Mouse (Mus musculus): ENCODE data around the gene Amz2. TPM values are rescaled to one million over a fixed set of nuclear protein-coding genes. Genes with fewer than 3 reads are reported as not detected.

Amz2 gene
- total RNA-seq, 2 experiments from 2014 or later: 61.9 to 62.2 TPM

DNA sequence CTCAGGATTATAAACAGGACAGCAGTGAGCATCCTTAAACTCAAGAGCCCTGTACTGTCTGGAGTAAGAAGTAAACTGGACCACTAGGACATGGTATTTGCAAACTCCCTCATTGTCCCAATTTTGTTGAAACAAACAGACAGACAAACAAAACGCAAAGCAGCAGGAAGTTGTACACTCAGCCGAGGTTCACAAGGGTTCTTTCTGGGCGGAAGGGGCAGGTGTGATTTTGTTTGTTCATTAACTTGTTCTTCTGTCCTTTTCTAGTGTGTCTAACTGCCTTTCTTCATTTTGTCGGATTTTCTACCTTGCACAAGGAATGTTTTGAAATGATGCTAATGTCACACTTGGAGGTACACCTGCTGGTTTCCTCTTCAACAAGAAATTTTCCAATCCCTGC, 6.3 kb upstream of the Amz2 start:
- intact Hi-C loops (cut with DNase I): no loop called here
- DNase-seq (ENCODE audit: low spot score in 2 of 2): no peak

DNA sequence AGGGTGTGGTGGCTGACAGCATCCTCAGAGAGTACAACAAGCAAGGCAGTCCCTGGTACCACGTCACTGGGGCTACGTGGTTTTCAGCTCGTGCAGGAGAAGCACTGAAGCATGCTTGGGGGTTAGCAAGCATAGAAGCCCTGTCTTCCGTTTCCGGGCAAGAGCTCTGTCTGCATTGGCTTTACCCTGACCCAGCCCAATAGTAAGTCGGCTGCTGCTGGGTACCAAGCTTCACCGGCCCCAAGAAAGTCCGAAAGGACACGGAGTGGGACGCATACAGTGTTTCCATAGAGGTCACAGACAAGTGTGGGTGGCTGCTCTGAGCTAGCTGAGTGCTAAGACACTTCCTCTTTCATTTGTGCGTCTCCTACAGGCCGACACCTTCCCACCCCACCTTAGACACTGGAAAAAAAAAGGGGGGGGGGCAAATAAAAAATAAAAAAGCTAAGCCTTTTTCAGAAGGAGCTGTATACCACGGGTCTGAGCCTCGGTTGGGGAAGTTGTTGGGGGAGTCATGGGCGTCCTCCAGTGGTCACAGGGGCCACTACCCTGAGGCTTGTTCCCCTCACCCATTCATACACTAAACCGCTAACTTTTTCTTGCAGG, 5.7 kb upstream of the Amz2 start:
- DNase-seq (ENCODE audit: low spot score in 2 of 2): no peak
- intact Hi-C loops (cut with DNase I): loop anchor here (5.0 kb wide), 1 partner anchor 88 kb away; no protein-coding TSS in a partner anchor

DNA sequence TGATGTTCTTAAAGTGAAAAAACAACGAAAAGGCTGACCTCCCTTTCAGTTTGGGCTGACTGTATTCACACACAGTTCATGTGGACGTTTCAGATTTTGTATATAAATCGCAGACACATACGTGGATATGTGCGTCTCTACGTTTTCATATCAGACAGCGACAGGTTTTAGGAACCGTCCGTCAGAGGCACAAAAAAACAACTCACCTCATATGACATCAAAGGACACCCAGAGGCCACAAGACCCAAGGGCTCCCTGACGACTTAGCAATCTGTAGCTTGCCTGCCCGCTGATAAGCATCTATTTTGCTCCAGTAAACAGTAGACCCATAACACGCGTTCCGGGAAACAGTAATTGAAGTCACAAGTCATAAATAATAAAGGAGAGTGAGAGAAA, 5.2 kb upstream of the Amz2 start:
- intact Hi-C loops (cut with DNase I): loop anchor here (5.0 kb wide), 1 partner anchor 88 kb away; no protein-coding TSS in a partner anchor
- no peak for DNase-seq (ENCODE audit: low spot score in 2 of 2)

DNA sequence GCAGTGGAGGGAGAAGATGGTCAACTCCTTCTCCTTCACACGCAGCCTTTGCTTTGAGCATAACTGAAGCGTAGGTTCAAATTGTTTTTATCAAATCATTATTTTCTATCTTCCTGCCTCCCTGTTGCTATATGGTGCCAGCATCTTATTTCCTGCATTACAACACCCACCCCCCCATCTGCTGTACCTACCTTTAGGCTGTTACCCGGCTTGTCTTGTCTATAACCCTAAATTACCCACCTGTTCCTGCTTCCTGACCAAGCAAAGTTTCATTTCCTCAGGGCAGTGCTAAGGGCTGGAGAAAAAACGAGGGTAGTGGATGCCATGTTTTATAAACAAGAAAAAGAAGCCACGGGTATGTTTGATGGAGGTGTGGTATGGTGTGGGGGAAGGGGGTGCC, 4.5 kb upstream of the Amz2 start:
- DNase-seq (ENCODE audit: low spot score in 2 of 2): no peak
- intact Hi-C loops (cut with DNase I): loop anchor here (5.0 kb wide), 1 partner anchor 89 kb away; no protein-coding TSS in a partner anchor

DNA sequence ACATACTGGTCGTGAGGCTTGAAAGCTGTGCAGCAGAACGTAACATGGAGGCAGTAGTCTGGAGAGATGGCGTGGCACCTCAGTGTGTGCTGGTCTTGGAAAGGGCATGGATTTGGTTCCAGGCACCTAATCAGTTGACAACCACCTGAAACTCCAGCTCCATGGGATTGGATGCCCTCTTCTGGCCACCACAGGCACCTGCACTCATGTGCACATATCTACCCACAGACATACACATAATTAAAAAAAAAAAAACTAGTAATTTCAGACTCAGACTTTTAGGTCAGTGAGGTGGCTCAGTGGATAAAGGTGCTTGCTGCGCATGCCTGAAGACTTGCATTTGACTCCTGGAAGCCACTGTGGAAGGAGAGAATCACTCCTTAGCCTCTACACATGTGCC, 3.5 kb upstream of the Amz2 start:
- no peak for DNase-seq (ENCODE audit: low spot score in 2 of 2)
- intact Hi-C loops (cut with DNase I): loop anchor here (5.0 kb wide), 1 partner anchor 90 kb away; no protein-coding TSS in a partner anchor

GRCm38 (mm10) chr11:109423294-109423693, 2.5 kb upstream of the Amz2 start:
- intact Hi-C loops (cut with DNase I): loop anchor here (5.0 kb wide), 1 partner anchor 91 kb away; no protein-coding TSS in a partner anchor
- no peak for DNase-seq (ENCODE audit: low spot score in 2 of 2)

DNA sequence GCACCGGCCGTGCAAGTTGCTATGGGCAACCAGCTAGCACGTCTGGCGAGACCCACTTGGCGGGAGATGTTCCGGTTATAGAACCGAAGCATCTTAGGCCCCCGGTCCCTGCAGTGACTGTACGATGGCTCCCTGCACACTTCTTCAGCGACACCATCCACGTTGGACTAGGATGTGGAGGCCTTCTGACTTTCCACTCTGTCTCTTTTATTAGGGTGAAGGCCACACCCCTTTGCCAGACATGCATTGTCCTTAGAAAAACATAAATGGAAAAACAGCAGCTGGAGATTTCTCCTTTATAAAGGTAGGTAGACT, 483 bp downstream of the Amz2 start:
- intact Hi-C loops (cut with DNase I): loop anchor here (5.0 kb wide), 2 partner anchors 49 to 184 kb away; no protein-coding TSS in a partner anchor
- DNase-seq (ENCODE audit: low spot score in 2 of 2): no peak

GRCm38 (mm10) chr11:109427353-109427752, 1.6 kb downstream of the Amz2 start:
- intact Hi-C loops (cut with DNase I): loop anchor here (5.0 kb wide), 2 partner anchors 50 to 185 kb away; no protein-coding TSS in a partner anchor
- no peak for DNase-seq (ENCODE audit: low spot score in 2 of 2)

DNA sequence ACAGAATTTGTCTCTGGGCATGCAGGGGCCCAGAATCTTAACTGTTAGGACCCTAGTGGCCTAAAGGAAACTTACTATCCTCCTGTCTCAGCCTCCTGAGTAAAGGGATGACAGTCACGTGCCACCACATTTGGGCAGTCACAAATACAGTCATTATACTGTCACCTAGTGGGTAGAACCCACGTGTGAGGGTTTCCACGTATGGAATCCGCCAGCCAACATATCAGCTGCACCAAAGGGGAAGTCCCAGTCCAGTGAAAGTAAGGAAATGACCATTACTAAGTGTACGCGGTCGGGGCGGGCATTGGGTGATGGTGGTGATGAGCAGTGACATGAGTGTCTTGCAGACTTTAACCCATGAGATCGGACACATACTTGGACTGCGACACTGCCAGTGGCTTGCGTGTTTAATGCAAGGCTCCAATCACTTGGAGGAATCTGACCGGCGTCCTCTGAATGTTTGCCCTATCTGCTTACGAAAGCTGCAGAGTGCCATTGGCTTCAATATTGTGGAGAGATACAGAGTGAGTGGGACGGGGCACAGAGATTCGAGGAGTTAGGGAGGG, 8.6 kb downstream of the Amz2 start:
- no peak for DNase-seq (ENCODE audit: low spot score in 2 of 2)
- intact Hi-C loops (cut with DNase I): no loop called here

DNA sequence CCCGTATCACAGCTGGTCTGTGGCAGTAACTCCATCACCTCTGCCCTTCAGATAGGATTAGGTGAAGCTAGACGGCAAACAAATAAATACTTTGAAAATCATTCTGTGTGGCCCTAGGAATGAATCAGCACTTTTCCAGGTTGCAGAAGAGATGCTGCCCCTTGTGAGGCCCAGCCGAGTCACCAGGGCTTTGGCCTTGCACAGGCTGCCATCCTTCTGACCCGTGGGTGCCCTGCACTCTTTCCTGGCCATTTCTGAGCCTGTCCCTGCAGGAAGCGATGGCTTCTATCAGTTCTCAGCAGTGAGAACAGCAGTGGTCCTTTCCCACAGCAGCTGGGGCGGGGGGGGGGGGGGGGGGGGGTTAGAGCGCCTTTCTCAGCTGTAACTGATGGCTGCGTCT, 11.1 kb downstream of the Amz2 start:
- intact Hi-C loops (cut with DNase I): no loop called here
- DNase-seq (ENCODE audit: low spot score in 2 of 2): no peak

- intact Hi-C loops (cut with DNase I): no loop called here
- no peak for DNase-seq (ENCODE audit: low spot score in 2 of 2)
Measured at GRCm38 (mm10) chr11:109439209-109439608, 13.5 kb downstream of the Amz2 start.

GRCm38 (mm10) chr11:109439829-109440340, 14.1 kb downstream of the Amz2 start:
- peak; percentile 60 to 74 for DNase-seq (ENCODE audit: low spot score in 2 of 2)
- intact Hi-C loops (cut with DNase I): no loop called here

- DNase-seq (ENCODE audit: low spot score in 2 of 2): no peak
- intact Hi-C loops (cut with DNase I): no loop called here
Measured at GRCm38 (mm10) chr11:109440641-109441040, 14.9 kb downstream of the Amz2 start.

DNA sequence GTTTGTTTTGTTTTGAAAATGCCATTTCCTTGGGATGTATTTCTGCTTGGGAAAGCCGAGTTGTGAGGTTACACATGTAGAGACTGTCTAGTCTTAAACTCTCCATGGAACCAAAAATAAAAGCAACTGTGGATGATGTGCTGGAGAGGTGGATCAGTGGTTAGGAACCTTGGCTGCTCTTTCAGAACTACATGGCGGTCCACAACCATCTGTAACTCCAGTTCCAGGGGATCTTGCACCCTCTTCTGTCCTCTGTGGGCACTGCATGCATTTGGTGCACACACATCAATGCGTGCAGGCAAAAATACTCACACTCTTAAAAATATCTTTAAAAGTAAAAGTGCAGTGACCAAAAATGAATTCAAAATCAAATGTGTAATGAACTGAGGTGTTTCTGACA, 15.4 kb downstream of the Amz2 start:
- intact Hi-C loops (cut with DNase I): no loop called here
- peak; percentile 23 to 56 for DNase-seq (ENCODE audit: low spot score in 2 of 2)

DNA sequence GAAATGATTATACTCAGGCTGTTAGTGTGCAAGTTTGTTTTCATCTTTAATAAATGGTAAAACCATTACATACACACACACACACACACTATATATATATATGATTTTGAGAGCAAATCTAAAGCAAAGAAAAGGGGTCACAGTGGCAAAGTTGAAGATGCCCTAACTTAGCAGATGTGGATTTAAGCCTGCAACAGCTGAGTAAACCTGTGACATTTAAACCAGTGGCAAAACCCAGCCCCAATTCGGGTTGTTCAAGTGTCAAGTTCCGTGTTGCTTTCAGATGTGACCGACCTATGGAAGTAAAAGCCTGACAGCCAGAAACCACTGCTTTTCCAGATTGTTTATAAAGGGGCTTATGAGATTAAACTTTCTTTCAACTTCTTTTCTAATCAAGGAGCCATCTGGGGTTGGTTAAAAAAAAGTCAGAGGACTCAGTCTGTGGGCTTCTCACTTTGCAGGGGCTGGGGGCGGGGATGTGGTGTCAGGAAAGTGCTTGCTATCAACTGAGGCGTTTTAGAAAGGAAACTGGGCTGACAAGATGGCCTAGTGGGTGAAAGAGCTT, 16.5 kb downstream of the Amz2 start:
- intact Hi-C loops (cut with DNase I): no loop called here
- no peak for DNase-seq (ENCODE audit: low spot score in 2 of 2)

GRCm38 (mm10) chr11:109443468-109444263, 17.9 kb downstream of the Amz2 start:
- no peak for DNase-seq (ENCODE audit: low spot score in 2 of 2)
- intact Hi-C loops (cut with DNase I): loop anchor here (2.0 kb wide), 1 partner anchor 141 kb away; no protein-coding TSS in a partner anchor

DNA sequence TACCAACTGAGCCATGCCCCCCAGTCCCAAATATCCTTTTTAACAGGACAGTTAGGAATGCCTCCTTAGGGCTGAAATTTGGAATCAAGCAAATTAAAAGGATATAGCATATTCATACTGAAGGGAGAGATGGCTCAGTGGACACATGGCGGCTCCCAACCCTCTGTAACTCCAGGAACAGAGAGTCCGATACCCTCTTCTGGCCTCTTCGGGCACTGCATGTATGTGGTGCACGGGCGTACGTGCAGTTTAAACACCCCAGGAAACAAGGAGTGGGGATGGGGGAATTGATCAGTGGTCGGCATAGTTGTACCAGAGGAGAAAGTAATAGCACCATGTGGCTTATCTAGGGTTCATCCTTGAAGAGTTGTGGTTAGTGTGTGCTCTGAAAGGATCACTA, 18.9 kb downstream of the Amz2 start:
- intact Hi-C loops (cut with DNase I): loop anchor here (2.0 kb wide), 1 partner anchor 140 kb away; no protein-coding TSS in a partner anchor
- no peak for DNase-seq (ENCODE audit: low spot score in 2 of 2)

- peak; percentile 34 to 70 for DNase-seq (ENCODE audit: low spot score in 2 of 2)
- intact Hi-C loops (cut with DNase I): loop anchor here (2.0 to 5.0 kb wide), 2 partner anchors 139 to 417 kb away; no protein-coding TSS in a partner anchor
Measured at GRCm38 (mm10) chr11:109445438-109446035, 19.8 kb downstream of the Amz2 start.

DNA sequence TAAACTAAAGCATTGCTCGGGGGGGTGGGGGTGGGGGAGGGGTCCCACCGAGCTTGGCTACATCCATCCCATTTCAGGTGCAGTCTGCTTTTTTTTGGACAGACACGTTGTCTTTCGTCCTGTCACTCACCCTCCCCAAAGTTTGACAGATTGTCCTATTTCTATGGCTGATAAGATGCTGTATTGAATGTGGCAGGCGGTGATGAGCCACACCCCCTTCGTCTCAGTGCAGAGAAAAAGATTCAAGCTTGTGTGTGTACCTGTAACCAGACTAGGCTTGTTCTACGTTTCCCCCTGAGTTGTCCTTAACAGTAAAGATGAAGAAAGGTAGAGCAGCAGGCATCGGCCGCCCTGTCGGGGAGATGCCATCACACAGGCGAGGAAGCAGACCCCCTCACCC, 25.4 kb downstream of the Amz2 start:
- DNase-seq (ENCODE audit: low spot score in 2 of 2): no peak
- intact Hi-C loops (cut with DNase I): no loop called here
